Mouse (Mus musculus) urinary bladder, postnatal 14 days (tissue): ENCODE measurements around the gene Tcl1b4.

Experiments used
- DNase-seq: peaks from one replicate; pipeline ENCODE4 v3.0.0; 2021; ENCODE audit warnings: low spot score

Gene Tcl1b4

DNA sequence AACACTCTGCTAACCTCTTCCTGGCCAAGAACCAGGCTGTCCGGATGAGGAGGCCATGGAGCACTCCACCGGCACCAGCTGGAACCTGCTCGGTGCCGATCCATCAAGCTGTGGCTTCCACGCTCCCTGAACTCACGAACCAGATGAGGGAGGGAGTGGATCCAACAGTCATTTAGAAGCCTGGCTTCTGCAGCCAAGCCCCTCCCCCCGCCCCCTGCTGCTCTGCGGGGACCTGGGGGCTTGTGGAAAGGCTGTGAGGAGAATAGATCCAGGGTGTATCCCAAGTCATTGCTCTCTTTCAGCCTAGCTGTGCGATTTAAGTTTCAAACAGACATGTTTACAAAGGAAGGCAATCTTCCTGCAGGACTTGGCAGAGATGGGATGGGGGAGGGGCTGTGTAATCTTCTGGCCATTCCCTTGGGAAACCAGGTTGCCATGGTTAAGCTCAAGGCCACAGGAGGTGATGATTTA, 47.0 kb downstream of the Tcl1b4 start:
- no peak for DNase-seq

DNA sequence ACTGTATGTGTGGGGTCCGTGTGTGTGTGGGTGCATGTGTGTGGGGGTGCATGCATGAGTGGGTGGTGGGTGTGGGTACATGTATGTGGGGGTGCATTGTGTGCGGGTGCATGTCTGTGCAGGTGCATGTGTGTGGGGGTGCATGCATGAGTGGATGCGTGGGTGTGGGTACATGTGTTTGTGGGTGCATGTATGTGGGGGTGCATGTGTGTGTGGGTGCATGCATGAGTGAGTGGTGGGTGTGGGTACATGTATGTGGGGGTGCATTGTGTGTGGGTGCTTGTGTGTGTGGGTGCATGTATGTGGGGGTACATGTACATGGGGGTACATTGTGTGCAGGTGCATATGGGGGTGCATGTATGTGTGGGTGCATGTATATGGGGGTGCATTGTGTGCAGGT, 52.0 kb downstream of the Tcl1b4 start:
- no peak for DNase-seq
